Mouse (Mus musculus) heart, adult 2 months (tissue): ENCODE measurements at regions not wholly inside any gene's neighbourhood (a gene's known extent, or its start where the extent isn't known, plus 50 kb on each side); places are given as distances from the start of the nearest gene placed in this dataset.

Experiments used
- CTCF ChIP-seq: fragments of 200-600 bp; IDR thresholded peaks from 2 replicates; pipeline ENCODE4 v1.8.1; 2022; ENCODE audit warnings: antibody characterized with exemption, mild to moderate bottlenecking, moderate library complexity
- EP300 ChIP-seq: fragments of 200-500 bp; IDR thresholded peaks from 2 replicates; pipeline ENCODE4 v1.6.1; 2011; ENCODE audit warnings: low read depth, low read length, control low read depth; ENCODE audit not compliant: insufficient read depth
- POLR2A ChIP-seq: fragments of 200-500 bp; IDR thresholded peaks from 2 replicates; pipeline ENCODE4 v1.6.1; 2011; ENCODE audit warnings: mild to moderate bottlenecking, low read depth, low read length, control low read depth; ENCODE audit not compliant: insufficient read depth

- TF ChIP-seq CTCF (no peak), POLR2A (no peak), EP300 (no peak)
Observed at GRCm38 (mm10) chr5:106108474-106108971, 232.2 kb downstream of the Zfp326 start.
